Mouse (Mus musculus): Measurements from ENCODE around the gene Iah1.
A peak's percentile ranks its signal among the peaks of the same experiment; 100 is the strongest.

The Iah1 gene

DNA sequence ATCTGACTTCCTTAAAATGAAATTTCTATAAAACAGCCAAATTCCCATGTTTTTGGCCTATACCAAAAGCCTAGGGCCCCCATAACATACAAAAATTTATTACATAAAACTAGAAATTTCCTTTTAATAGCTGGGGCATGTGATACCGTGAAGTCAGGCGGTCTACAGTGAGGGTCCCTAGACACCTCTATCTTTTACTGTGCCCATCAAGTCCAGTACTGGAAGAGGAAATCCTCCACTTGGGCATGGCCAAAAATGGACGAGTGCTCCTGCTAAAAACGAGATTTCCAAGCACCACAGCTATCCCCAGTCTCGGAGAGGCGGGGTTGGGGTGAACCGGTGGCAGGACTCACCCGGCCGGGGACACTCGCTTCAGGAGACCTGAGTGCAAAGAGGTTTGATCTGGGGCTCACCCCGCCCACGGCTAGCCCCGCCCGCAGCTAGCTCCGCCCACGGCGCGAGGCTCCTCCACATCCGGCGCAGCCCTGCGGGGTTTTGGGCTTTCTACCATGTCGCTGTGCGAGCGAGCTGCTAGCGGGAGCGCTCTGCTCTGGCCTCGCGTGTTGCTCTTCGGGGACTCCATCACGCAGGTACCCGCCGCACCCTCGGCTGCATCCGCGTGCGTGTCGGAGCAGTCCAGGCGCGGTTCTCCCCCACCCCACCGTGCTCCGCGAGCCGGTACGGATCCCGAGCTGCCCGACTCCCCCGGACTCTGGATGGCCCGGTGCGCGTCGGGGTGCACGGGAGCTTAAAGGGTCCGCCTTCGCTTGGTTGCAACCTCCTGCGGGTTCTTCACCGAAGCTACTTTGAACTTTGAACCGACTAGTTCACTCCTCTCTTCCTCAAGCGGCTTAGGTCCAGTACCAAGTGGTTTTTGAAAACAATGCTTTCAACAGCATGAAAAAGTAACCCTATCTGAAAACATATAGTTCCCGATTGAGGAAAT, at the start of gene Iah1:
Iah1 (plus strand) TSS at position 467 of the 946 bp plus-strand sequence.
- DNase-seq (ENCODE audit: extremely low read depth, low read depth, low spot score), result peak; percentile 11

DNA sequence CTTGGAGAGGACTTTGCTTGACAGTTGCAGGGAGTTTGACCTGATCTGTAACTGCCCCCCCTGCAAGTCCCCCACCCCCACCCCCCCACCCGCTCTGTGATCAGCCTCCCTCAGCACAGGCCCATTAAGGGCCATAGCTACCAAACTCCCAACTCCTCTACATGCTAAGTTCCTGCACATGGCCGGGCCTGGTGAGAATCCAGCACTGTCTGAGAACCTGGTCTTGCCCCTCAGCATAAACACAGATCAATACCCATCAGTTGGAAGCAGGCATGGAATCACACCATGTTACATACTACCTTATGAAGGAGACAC, 49.4 kb upstream of the Iah1 start:
- no peak for DNase-seq (ENCODE audit: extremely low read depth, low read depth, low spot score)

GRCm38 (mm10) chr12:21268083-21268616, 48.0 kb upstream of the Iah1 start:
- DNase-seq (ENCODE audit: extremely low read depth, low read depth, low spot score), result no peak

DNA sequence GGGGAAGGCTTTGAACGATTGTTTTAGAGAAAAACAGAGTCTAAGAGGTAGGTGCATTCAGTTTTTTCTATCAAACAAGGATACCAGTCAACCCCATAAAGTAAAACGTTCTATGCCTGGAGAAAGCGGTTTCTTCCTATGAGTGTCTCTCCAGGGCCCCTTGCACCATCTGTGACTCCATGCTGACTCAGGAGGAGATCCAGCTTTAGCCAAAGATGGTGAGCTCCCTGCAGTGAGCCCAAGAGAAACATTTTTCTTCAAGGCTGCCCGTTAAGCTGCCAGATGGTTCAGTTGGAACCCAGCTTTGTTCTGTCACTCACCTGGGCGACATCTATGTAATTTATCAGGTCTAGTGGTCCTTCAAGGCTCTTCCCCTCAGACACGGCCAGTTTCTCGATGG, 41.7 kb upstream of the Iah1 start:
- DNase-seq (ENCODE audit: extremely low read depth, low read depth, low spot score), result no peak

DNA sequence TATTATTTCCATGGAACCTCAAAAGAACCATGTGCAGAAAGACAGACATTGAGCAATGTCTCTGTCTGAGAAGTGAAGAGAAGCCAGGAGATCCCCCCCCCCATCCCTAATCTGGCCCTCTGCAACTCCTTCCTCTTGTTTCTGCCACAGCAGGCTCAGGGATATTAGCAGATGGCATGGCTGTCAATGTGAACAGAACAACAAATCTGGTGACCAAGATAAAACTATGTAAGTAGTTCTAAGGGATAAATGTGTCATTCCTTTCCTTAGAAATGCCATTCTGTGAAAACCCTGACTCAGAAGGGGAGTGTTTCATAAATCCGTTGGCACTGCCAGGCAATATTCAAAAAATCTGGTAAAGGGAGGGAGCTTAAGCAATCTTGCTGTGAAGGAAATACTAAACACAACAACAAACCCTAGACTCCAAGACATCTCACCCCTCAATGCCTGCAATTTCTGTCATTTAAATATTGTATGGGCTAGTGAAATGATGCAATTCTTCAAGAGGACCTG, 38.8 kb upstream of the Iah1 start:
- DNase-seq (ENCODE audit: extremely low read depth, low read depth, low spot score), result no peak

DNA sequence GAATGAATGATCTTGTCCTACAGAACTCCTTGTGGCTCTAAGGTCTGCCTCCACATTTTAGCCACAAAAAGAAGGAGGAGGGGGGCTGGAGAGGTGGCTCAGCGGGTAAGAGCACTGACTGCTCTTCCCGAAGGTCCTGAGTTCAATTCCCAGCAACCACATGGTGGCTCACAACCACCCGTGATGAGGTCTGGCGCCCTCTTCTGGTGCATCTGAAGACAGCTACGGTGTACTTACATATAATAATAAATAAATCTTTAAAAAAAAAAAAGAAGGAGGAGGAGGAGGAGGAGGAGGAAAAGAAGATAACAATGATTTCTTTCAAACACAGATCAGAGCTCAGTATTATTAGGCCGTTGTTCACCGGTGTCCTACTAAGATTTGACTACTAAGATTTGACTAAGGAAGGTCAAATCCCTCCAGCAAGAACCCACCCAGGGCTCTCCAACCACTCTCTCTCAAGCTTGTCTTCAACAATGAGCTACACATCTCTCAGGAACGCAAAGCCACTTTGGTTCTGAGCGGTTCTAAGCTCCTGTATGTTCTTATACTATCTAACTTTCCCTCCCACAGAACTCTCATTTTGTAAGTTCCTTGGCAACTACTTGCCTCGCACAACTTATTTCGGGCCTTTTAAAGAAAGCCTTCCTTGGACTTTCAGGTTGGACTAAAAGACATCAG, 31.3 kb upstream of the Iah1 start, which contains the start of gene Cpsf3:
Cpsf3 (plus strand) TSS at position 631 of the 681 bp plus-strand sequence.
- DNase-seq (ENCODE audit: extremely low read depth, low read depth, low spot score), result no peak

GRCm38 (mm10) chr12:21285508-21286242, 30.5 kb upstream of the Iah1 start:
- DNase-seq (ENCODE audit: extremely low read depth, low read depth, low spot score), result no peak

DNA sequence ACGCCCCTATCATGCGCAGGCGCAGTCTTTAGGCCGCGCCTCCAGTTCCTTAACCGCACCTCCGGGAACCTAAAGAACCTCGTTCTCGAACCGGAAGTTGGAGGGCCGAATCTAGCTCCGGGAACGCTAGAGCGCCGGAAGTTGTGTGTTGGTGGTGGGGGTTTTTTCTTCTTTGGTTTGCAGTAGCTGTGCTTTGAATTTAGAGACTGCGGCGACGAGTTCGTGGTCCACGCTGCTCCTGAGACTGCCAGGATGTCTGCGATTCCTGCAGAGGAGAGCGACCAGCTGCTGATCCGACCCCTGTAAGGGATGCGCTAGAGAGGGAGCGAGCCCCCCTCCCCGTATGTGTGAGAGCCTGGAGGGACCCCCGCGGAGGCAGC, 30.0 kb upstream of the Iah1 start, which contains the start of gene Itgb1bp1:
Itgb1bp1 (minus strand) TSS at position 42 of the 380 bp plus-strand sequence.
- DNase-seq (ENCODE audit: extremely low read depth, low read depth, low spot score), result peak; percentile 62

- DNase-seq (ENCODE audit: extremely low read depth, low read depth, low spot score), result no peak
These were observed 29.2 kb upstream of the Iah1 start for GRCm38 (mm10) chr12:21286712-21287650.

DNA sequence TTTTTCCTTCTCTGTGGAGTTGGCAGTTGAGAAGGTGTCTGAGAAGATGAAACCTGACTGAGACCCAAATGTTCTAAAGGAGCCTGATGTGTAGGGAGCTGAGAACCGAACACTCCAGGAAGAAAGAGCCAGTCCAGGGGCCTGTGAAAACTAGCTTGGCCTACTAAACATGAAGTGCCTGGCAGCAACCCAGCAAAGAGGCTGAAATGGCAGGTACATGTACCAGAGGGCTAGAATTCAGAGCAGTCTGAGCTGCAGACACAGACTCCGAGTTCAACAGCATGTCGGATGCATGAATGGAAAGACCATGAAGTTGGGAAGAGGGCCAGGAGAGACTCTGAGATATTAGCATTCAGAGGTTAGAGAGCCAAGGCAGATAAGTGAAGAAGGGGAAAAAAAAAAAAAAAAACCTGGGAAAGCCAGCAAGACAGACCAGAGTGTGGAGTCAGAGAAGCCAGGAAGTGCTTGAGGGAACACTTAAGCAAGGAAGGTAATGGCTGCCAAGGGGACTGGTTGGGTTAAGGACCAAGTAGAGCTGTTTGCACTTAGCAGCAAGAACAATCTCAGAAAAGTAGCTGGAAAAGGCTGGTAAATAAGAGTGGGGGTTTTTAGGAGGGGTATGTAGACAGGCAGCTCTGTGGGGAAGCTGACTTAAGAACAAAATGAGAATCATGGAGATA, 27.3 kb upstream of the Iah1 start:
- peak; percentile 39 for DNase-seq (ENCODE audit: extremely low read depth, low read depth, low spot score)

DNA sequence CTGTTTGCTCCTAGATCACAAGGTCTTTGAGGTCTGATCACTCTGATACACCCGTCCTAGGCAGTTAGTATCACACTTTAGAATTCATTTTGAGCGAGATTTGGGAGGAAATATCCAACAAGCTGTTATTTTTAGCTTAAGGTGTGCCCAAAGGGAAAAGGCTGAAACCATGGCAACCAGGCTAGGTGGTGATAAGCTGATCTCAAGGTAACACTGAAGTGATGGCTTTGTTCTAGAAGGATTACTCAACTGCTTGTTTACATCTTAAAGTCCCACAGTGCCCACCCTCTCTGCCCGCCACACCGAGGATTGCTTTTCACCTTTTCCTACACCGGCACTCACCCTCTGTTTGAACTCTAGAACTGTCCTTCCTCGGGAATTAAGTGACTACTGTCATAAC, 26.5 kb upstream of the Iah1 start:
- no peak for DNase-seq (ENCODE audit: extremely low read depth, low read depth, low spot score)

DNA sequence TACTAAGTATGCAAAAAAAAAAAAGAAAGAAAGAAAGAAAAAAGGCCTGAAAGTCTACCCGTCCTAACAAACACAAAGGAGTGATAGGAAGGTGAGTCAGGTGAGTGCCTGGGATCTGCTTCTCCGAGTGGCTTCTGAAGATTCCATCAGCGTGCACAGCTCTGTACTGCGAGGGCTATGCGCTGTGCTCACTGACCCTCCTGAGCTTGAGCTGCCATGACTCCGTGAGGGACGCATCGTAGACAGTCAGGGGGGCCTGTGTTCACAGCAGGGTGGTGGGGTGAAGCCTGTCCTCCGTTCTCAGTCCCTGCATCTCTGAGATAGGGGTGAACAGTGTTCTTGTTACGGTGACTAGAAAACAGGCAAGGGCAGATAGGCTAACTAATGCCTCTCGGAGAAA, 17.3 kb upstream of the Iah1 start:
- no peak for DNase-seq (ENCODE audit: extremely low read depth, low read depth, low spot score)

GRCm38 (mm10) chr12:21301324-21301723, 14.9 kb upstream of the Iah1 start:
- no peak for DNase-seq (ENCODE audit: extremely low read depth, low read depth, low spot score)

GRCm38 (mm10) chr12:21301932-21302331, 14.3 kb upstream of the Iah1 start:
- no peak for DNase-seq (ENCODE audit: extremely low read depth, low read depth, low spot score)

DNA sequence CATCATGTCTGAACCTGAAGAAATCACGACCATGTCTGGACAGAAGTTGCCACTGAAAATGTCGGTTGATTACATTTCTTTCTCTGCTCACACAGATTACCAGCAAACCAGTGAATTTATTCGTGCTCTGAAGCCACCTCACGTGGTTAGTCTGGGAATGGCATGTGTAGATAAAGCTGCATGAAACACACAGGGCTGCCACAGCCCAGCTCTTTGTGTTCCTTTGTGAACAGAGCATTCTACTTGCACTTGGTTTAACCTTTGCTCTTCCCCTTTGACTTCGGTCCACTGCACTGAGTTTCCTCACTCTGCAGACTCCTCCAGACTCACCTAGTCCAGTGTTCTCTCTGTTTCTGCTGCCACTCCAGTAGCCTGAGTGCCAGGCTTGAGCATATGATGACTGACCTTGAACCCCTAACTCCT, 13.8 kb upstream of the Iah1 start:
- DNase-seq (ENCODE audit: extremely low read depth, low read depth, low spot score), result no peak

DNA sequence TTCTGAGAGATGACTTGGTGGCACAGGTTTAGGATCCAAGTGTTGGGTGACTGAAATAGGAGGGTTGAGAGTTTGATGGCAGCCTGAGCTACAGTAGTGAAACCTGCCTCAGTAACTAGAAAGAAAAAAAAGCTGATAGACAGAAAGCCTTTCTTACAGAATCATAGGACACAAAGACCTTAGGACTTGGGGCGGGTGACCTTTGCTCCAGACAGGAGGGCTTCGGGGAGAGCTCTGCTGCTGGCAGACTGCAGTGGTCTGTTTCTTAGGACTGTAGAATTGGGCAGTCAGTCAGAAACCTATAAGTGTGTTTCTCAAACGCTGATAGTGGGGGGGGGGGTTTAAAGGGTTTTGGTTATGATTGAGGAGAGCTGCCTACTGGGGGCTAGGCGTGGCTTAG, 10.4 kb upstream of the Iah1 start:
- DNase-seq (ENCODE audit: extremely low read depth, low read depth, low spot score), result no peak

DNA sequence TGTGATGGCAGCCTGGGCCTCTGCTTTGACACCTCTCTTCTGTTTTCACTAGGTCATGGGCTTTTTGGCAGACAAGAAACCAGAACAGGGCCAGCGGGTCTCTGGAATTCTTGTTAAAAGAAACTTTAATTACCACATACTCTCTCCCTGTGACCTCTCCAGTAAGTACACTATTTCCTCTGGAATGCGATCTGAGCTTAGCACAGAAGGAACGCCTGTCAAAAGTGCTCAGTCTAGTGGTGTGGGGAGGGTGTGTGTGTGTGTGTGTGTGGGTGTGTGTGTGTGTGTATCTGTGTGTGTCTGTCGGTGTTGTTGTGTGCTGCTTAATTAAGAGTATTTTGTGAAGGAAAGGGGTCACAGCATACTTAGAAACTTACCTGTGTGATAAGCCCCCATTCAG, 9.5 kb upstream of the Iah1 start:
- no peak for DNase-seq (ENCODE audit: extremely low read depth, low read depth, low spot score)

DNA sequence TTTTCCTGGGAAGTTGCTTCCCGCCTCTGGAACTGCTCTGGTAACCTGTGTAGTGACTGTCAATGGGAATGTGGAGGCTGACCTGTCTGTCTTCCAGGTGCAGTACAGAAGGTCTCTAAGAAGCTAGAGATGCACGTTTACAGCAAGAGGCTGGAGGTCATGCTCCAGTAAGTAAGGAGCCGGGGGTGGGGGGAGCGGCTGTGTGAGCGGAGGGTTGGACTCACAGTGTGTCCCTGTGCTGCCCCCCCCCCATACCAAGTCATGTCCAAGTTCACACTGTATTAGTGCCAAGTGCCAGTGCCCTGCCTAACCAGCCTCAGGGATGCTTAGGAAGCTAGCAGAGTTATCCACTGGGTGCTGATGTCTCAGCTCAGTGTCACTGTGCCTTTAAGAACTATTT, 4.0 kb upstream of the Iah1 start:
- DNase-seq (ENCODE audit: extremely low read depth, low read depth, low spot score), result no peak

DNA sequence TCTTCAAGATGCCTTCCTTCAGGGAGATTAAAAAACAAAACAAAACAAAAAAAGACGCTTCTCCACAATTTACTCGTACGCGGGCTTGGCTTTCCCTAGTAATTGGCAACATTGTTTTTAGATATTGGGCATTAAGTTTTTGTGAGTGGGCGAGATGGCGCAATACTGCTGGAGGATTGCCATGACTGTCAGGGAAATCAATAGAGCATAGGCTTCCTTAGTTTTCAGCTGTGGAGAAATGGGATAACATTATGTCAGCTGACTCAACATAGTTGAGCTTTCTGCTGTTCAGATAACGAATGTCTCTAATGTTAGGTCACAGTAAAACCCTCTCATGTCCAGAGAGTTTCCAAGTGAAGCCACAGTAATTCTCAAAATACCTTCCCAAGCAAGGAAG, 678 bp downstream of the Iah1 start:
- DNase-seq (ENCODE audit: extremely low read depth, low read depth, low spot score), result peak; percentile 19

Data from fat pad, adult 2 months (tissue).